Mouse (Mus musculus): ENCODE results near the gene Ubiad1.

DNA sequence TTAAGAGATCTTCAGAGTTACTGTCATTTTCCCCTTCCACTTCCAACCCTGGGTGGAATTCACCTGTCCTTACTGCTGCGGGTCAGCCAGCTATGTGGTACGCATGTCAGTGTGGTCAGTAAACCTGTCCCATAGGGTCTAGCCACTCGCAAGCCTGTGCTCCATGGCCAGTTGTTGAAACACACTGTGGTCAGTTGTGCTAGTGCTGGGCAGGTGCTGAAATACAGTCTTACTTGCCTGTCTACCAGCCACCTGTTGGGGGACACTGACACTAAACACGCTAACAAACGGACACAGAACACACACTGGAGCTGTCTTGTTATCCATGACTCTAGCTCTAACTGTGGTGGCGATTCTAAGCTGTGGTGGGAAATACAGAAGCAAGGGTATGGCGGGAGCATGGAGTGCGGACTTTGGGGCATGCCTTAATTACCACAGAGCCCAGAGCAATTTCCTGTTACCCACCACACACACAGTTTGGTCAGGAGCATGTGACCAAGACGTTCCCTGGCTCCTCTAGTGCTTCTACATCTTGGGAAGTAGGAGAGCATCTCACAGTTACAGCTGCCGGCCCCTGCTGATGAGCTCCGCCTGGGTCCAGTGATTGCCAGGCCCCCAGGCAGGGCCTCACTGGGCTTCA, 13.6 kb downstream of the Ubiad1 start:
- TF ChIP-seq POLR2A (IDR thresholded peaks at IDR 0.05; ENCODE audit: borderline replicate concordance, low read depth, low read length) (no peak), CTCF (IDR thresholded peaks at IDR 0.05; ENCODE audit: low read depth, low read length) (no peak)

Data from bone marrow macrophage, adult 2 months (primary cell).